Mouse (Mus musculus) thymus, adult 2 months (tissue): ENCODE measurements around the gene Stab2.

Source experiments
- CTCF ChIP-seq: fragments of 200-500 bp; IDR thresholded peaks from 2 replicates; pipeline ENCODE4 v1.5.1; 2012; ENCODE audit warnings: mild to moderate bottlenecking, control low read depth, low read length, moderate library complexity, borderline replicate concordance; ENCODE audit not compliant: control insufficient read depth, poor library complexity, insufficient read depth; ENCODE audit errors: extremely low read depth
- POLR2A ChIP-seq: fragments of 200-500 bp; IDR thresholded peaks from 2 replicates; pipeline ENCODE4 v1.6.1; 2012; ENCODE audit warnings: mild to moderate bottlenecking, low read length, control low read depth, moderate library complexity; ENCODE audit not compliant: control insufficient read depth, poor library complexity, insufficient read depth; ENCODE audit errors: extremely low read depth

DNA sequence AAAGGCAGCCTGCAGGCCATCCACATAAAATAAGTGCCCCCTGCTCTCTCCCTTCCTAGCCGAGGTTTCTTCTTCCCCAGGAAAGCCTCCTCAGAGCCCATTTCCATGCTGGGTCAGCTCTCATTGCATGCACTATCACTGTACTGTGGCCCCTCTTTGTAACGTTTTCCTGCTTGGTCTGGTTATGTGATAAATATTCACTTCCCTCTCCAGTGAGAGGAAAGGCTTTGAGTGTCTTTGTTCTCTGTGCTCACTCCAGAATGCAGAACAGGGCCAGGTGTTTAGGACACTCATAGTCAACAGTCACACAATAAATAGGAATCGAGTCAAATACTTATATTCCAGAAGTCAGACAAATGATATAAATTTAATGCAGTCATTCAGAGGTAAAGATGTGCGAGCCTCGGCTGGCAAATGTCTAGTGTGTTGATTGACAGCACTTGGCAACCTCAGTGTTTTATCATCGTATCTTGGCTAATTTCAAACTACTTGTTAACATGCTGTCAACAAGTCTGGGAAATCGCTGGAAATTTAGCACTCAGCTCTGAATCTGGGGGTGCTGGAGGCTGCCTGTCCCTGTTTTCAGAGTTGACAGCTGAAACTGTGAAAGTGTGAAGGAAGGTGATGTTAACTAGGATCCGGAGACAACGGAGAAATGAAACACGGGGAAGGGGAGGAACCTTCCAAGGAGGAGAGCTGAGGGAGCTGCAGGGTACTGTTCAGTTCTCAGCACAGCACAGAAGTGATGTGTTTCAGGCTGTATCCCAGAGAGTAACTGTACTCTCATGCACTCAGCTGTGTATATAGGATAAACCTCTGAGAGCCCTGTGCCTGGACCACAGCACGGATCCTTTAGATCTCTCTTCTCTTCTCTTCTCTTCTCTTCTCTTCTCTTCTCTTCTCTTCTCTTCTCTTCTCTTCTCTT is 46.0 kb downstream of the Stab2 start:
- TF ChIP-seq POLR2A (no peak), CTCF (no peak)
